Mouse (Mus musculus) skeletal muscle tissue, adult 2 months (tissue): ENCODE results near the gene Mrpl58.

Experiments used
- DNase-seq: peaks from one replicate; pipeline ENCODE4 v3.0.0-alpha.2; 2012; ENCODE audit warnings: low read depth, low spot score

The Mrpl58 gene

DNA sequence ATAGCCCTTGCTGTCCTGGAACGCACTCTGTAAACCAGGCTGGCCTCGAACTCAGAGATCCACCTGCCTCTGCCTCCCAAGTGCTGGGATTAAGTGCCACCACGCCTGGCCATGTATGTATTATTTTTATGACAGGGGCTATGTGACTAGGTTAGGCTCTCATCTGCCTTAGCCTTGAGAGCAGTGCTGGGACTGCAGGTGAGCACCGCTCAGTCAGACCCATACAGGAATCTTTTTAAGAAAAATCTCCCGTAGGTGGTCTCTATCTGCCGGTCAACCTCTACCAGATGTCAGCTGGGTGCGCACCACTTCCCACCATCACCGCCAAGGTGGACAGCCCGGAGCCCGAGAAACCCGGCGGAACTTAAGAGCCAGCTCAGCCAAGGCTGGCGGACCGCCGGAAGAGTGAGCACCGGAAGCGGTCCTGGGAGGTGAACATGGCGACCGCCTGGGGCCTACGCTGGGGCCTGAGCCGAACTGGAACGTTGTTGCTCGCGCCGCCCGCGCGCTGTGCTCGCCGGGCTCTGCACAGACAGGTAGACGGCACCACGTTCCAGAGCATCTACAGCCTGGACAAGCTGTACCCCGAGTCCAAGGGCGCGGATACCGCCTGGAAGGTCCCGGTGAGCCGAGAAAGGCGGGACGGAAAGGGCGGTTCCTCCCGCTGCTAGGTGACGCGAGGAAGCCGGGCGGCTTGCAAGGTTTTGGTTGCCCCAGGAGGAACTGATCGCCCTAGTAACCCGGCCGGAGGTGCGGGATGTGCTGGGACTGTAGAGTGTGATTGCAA, at the start of gene Mrpl58:
TSS of gene Mrpl58 (plus strand) at position 415 of the 787 bp plus-strand sequence.
- DNase-seq = peak; percentile 72

DNA sequence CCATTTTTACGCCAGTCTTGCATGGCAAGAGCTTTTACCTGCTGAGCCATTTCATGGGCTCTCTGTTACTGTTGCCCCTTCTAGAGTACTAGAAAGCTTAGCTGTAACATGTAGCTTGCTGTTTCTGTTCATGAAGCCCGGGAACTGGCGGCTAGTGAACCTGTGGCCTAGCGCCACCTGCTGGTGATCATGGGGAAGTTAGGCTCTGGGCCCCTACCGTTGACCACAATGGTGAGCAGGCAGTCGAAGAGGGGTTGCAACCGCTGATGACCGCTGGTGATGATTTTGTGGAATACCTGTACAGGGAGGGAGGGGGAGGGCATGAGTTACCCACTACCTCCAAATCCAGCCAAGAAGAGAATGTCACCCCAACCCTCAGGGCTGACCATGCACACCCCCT, 49.4 kb upstream of the Mrpl58 start:
- peak; percentile 71 for DNase-seq

DNA sequence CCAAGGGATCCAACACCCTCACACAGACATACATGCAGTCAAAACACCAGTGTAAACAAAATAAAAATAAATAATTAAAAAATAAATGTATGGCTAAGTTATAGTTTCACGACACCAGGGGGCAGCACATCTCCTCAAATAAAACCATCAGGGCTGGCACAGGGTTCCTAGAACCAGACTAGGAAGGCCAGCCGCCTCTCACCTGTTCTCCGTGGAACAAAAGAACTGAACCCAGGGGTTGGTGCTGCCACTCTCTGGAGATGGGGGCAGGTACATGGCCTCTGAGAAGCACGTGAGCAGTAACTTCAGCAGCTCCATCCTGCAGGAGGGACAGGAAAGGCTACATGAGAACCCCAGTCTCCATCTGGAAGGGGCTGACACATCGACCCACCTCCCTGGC, 45.1 kb upstream of the Mrpl58 start:
- DNase-seq = peak; percentile 56

DNA sequence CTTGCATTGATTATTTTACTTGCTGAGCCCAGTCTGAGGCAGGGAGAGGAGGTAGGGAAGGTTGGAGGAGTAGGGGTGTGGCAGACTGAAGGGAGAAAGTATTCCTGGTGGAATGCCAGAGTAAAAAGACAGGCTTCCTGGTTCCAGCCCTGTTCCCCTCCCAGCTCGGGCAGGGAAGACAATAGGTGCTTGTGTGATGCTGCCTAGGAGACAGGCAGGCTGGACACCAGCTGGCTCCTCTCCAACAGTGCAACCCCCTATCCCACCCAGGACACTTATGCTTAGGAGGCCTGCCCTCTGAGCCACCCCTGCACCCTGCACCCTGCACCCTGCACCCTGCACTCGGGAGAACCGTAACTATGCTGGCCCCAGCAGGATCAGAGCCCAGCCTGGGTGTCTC, 44.3 kb upstream of the Mrpl58 start:
- no peak for DNase-seq

DNA sequence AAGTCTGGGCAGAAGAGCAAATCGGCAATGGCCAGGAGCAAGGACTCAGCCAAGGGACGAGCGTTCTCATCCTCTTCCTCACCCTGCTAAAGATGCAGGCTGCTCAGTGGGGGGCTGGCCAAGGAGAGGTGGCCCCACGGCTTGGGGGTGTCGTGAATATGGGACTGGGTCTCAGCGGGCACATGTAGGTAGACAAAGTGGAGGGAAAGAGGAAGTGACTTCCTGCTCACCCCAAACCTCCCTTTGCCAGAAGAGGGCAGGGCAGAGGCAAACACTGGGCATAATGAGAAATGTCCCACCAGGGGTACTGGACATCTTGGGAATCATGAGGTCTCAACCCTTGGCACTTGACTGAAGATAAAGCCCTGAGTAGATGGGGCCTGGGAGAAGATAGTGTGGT, 43.8 kb upstream of the Mrpl58 start:
- DNase-seq = no peak

DNA sequence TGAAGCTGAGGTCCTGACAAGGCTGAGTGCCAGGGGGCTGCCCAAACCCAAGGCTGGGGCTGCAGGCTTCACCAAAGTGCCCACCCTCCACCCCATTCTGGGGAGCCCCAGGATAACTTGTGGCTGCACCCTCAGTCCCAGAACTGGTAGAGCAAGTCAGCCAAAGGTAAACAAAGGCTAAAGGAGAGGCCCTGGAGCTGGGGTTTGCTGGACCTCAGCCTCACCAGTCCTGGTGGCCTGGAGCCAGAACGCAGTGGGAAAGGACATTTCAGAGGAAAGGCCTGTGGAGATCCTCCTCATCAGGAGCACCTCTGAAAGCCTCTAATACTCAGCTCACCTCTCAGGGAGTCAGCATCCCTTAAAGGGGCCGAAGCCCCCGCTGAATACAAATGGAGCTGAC, 39.4 kb upstream of the Mrpl58 start:
- no peak for DNase-seq

DNA sequence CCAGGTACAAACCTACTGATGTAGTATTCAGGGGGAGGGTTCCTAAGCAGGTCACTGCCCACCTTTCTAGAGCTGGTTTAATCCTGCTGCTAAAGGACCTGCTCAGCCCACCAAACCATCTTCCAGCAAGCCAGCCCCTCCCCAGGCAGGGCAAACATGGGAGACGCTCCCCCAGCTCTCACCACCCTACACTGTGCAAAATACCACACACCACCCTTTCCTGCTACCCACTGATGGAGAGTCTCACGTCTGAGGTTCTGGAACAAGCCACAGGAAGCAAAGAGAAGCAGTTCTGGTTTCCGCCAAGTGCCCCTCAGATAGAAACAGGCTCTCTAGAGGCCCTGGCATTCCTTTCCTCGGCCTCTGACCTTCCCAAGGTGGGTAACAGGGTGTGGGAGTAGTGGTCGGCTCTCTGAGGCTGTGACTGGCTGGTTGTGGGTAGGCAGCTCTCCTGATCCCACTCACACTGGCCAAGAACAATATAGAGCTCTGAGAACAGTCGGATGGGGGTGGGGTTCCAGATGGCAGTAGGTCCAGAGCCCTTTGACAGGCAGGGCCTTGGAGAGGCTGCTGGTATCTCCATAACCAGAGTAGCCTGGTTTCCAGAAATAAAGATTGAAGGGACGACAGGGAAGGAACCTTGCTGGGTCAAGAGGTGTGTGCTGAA, 37.4 kb upstream of the Mrpl58 start:
- no peak for DNase-seq

DNA sequence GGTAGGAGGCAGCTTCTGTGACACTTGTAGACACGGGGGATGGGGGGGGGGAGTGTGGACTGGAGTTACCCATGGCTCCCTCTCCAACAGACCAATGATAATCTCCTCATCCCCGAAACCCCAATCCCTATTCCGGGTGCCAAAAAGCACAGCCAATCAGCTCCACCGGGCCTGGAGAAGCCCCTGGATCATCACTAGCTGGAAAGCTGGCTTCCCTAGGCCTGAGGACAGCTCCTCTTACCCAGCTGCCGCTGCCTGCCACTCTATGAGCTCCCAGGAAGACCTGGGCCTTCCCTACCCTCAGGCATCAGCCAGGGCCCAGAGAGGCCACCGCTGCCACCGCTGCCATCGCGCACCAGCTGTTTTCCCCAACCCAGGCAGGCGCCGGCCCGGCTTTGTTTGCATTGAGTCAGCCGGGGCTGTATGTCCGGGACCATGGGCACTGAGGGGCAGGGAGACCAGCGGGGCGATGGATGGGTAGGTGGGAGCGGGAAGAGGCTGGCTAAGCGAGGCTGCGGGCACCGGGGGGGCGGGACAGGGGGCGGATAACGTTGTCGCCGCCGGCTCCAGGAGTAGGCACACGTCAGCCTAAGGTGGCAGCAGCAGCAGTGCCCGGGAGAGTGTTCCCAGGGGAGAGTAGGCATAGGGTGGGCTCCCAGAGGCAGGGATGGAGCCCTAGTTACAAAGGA, 36.7 kb upstream of the Mrpl58 start:
- DNase-seq = no peak

DNA sequence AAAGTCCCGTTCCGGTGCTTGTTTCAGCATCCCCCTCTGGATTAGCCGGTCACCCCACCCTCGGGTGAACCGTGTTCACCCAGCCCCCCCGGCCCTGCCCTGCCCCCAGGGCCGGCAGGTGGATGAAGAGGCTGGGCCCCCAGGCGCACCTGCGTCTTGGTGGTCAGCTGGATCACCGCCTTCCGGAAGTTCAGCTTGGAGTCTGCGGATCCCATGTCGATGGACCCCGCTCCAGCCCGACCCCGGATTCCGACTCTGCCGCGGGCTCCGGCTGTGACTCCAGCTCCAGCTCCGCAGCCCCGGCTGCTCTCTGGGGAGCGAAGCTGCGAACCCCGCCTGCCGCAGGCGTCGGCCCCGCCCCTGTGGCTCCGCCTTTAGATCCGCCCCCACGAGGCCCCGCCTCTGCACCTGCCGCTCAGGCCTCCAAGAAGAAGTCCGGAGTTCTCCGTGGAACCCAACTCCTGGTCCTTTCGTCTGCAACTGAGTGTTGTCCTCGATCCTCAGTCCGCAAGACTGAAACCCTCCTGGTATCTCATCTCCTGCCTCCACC, 36.1 kb upstream of the Mrpl58 start, which contains the start of gene Hid1:
TSS of gene Hid1 (minus strand) at position 362 of the 550 bp plus-strand sequence.
- DNase-seq = peak; percentile 36

DNA sequence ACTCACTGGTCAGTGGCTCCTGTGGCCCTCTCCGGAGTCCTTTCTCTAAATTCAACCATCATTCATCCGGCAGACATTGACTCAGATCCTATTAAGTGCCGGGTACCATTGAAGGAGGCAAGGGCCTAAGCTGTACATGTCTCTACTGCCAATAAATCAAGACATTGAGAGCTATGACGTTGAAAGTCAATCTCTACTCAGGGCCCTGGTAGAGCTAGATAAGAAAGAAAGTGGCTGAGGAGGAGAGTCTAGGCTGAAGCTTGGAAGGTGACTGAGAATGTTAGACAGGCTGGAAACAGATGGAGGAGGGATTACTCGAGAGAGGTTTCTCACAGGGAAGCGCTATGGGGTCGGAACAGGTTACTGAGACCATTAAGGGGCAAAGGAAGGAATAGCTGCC, 33.2 kb upstream of the Mrpl58 start:
- DNase-seq = no peak

DNA sequence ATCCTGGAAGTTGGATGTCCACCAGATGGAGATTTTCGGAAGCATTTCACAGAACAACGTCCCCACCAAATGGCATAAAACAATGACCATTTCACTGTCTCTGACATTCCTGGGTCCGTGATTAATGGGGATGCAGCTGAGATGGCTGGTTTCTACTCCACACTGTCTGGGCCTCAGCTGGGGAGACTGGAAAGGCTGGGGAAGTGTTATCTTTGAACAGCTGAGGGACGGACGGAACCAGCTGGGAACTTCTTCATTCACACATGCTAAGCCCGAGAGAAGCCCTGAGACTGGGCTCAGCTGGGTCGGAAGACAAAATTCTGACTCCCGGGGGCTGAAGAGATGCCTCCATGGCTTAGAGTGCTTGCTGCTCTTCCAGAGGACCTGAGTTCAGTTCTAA, 32.2 kb upstream of the Mrpl58 start:
- DNase-seq = no peak

DNA sequence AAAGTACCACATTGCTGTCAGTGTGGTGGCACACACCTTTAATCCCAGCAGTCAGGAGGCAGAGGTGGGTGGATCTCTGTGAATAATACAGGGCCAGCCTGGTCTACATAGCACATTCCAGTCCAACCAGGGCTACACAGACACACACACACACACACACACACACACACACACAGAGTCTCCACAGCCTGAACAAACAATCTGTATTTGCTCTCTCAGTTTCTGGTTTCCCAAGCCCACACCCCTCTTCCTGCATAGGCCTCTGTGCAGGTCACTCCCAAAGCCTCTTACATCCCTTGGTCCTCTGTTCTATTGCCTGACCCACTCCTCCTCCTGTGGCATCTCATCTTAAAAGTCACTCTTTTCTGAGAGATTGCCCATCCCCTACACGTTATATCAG, 31.5 kb upstream of the Mrpl58 start:
- no peak for DNase-seq

DNA sequence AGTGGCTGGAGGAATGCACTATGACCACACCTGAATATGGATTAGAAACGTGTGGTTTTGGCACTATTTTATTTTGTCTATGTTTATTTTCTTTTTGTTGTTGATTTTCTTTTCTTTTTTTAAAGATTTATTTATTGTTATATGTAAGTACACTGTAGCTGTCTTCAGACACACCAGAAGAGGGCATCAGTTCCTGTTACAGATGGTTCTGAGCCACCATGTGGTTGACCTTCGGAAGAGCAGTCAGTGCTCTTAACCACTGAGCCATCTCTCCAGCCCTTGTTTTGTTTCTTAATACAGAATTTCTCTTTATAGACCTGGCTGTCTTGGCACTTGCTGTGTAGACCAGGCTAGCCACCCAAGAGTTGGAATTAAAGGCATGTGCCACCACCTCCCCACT, 30.8 kb upstream of the Mrpl58 start:
- DNase-seq = no peak

DNA sequence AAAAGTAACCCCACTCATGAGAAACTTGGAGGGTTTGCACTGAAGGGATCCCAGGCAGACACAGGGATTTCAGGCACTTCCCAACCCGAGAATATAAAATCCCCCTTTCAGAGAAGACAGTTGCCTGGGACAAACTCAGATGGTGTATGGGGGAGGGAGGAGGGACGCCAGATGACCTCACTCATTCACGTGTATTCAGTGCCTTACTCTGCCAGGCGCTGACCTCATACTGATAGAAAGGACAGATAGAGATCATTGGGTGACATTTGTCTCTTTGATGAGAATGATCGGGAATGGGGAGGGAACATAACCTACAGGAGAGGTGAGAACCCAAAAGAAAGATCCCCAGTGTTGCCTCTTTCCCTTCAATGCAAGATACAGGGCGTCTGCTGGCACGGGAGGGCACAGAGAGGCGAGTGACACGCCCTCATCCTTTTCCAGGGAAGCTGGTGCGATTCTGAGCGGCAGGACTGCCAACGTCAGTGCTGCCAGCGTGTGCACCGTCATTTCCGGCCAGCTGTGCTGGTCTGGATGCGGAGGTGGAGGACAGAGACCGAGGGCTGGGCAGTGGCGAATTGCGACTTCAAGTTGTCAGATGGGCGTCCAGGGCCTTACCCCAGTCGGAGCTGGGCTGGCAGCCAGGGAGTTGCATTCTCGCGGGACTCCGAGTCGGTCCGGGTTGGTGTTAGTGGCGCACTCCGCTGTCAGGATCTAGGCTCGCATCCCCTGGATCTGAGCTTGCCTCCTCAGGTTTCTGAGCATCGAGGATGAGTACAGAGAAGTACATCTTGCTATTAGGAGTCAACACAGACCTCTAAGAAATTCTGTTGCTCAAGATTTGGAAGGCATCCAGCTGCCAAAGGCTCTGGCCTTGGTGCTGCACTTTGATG, 29.5 kb upstream of the Mrpl58 start:
- peak; percentile 51 for DNase-seq

DNA sequence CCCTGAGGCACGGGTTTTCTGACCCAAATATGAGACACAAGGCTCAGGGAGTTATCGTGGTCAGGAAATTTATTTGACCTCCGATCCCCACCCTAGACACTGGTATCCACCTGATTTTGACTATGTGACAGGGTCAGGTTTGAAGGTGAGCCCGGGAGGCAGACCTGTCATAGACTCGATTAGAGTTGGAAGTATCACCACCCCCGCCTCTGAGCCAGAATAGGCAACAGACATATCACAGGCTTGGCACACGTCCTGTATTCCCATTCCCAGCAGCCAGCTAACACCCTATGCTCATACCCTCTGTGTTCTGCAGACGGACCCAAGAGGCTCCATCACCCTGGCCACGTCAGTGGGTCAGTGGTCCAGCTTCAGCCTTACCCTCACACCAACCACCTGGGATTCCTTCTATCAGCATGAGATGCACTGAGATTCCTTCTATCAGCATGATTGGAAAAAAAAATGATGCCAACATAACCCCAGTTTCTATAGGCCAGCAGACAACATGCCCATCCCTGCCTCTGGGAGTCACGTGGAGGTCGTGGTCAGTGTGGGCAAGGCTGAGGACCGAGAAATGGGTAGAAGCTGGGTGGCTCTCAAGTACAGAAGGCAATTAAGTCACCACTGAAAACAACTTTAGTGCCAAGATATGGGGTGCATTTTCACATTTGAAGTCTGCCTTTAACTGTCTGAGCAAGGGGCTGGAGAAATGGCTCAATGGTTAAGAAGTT, 28.7 kb upstream of the Mrpl58 start:
- no peak for DNase-seq

DNA sequence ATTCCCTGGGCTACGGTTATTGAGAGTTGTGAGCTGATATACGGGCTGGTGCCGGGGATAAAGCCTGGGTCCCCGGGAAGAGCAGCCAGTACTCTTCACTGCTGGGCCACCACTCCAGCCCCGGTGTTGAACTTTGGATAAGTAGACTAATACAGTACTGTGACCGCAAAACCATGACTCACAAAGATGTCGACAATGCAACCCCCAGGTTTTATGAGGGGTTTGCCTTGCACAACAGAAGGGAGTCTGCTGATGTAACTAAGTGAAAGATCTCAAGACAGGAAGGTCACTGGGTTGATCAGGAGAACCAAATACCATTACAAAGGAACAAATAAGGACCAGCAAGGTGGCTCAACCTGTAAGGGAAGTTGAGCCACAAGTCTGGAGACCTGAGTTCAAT, 26.8 kb upstream of the Mrpl58 start:
- DNase-seq = no peak

DNA sequence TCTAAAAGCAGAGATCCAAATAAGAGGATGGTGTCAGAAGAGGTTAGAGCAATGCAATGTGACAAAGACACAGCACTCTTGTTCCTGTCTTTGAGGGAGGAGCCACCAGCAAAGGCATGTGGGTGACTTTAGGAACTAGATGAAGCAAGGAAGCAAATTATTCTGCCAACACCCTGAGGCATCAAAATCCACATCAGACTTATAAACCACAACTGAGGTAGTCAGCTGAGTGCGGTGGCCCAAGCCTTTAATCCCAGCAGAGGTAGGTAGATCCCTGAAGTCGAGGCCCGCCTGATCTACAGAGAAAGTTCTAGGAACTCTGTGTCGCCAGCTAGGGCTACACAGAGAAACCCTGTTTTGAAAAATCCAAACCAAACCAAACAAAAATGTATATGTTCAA, 26.3 kb upstream of the Mrpl58 start:
- DNase-seq = no peak

DNA sequence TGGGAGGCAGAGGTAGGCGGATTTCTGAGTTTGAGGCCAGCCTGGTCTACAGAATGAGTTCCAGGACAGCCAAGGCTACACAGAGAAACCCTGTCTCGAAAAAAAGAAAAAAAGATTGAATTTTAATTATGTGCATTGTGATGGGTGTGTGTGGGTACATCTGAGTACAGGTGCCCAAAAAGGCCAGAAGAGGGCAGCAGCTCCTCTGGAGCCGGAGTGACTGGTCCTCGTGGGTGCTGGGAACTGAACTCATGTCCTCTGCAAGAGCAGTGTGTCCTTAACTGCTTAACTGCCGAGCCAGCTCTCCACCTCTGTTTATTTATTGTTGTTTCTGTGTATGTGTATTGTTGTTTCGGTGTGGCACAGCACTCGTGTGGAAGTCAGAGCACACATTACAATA, 25.7 kb upstream of the Mrpl58 start:
- DNase-seq = no peak

DNA sequence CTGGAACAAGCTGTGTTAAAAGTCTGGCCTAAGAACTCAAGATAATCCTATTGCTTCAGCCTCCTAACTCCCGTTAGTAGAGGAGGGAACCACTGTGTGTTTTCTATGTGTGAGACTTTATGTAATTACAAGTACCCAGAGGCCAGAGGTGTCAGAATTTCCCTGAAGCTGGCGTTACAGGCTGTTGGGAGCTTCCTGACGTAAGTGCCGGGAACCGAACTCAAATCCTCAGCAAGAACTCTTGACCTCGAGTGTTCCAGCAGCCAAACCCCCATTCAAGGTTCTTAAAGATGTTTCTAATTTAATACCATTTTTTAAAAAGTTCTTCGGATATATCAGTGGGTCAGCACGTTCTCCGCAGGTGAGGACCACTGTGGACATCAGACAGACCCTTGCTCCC, 22.3 kb upstream of the Mrpl58 start:
- no peak for DNase-seq

DNA sequence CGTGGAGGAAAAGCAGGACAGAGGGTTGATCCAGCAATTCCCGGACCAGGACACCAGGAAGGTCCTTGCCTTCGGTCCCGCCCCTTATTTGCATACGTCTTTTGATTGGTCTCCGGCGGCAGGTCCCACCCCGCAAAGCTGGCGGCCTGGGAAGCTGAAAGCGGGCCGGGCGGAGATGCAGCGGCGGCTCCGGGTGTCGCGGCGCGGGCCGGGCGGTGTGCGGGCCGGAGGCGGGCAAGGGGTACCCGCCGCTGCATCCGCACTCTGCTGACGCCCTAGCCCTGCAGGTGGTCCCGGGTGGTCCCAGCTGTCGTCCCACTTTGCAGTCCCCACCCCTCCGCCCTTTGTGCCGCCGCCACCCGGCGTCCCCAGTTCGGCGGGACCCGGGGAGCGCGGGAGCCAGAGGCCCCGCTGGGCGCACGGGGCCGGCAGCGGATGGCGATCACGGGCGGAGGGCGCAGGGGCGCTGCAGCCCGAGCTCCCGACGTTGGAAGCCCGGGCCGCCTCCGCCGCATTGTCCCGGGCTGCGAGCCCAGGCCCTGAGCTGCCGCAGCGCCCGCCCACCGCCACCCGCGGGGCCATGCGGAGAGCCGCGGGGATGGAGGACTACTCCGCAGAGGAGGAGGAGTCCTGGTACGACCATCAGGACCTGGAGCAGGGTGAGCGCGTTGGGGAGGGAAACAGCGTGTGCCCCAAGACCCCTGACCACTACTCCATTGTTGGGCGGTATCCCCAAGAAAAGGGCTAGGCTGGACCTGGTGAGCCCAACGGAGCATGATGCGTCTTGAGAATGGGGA, 21.6 kb upstream of the Mrpl58 start, which contains the start of gene Cdr2l:
TSS of gene Cdr2l (plus strand) at position 174 of the 797 bp plus-strand sequence.
- DNase-seq = peak; percentile 82
